Mouse (Mus musculus) ES-Bruce4 (cell line): ENCODE results near the gene Cgrrf1. TPM values are rescaled to one million over a fixed set of nuclear protein-coding genes. Genes with fewer than 3 reads are reported as not detected.

ENCODE experiments used
- H3K27ac ChIP-seq: 2 replicates; pipeline ENCODE4 v1.5.1; 2012; ENCODE audit warnings: low read length, inconsistent platforms; ENCODE audit not compliant: insufficient read depth
- H3K27me3 ChIP-seq: 2 replicates; pipeline ENCODE4 v1.6.1; 2012; ENCODE audit warnings: mild to moderate bottlenecking, low read length, inconsistent platforms; ENCODE audit not compliant: control insufficient read depth, poor library complexity, insufficient read depth, severe bottlenecking
- H3K36me3 ChIP-seq: 2 replicates; pipeline ENCODE4 v1.6.1; 2012; ENCODE audit warnings: inconsistent platforms, mild to moderate bottlenecking, low read length, moderate library complexity; ENCODE audit not compliant: control insufficient read depth, poor library complexity, insufficient read depth, severe bottlenecking
- H3K4me1 ChIP-seq: one replicate; pipeline ENCODE4 v1.8.1; 2011; ENCODE audit warnings: low read length; ENCODE audit not compliant: control insufficient read depth, insufficient read depth
- H3K4me3 ChIP-seq: 2 replicates; pipeline ENCODE4 v1.5.1; 2011; ENCODE audit warnings: low read depth, mild to moderate bottlenecking, low read length
- H3K9ac ChIP-seq: 2 replicates; pipeline ENCODE4 v1.6.1; 2012; ENCODE audit warnings: low read depth, mild to moderate bottlenecking, inconsistent platforms; ENCODE audit not compliant: poor library complexity, severe bottlenecking
- H3K9me3 ChIP-seq: replicated peaks from 2 replicates; pipeline ENCODE4 v1.6.1; 2012; ENCODE audit warnings: mild to moderate bottlenecking, low read length, inconsistent platforms; ENCODE audit not compliant: control insufficient read depth, poor library complexity, insufficient read depth, severe bottlenecking
- CTCF ChIP-seq: IDR thresholded peaks from one replicate; pipeline ENCODE4 v1.8.1; 2011; ENCODE audit warnings: low read depth, low read length
- EP300 ChIP-seq: IDR thresholded peaks from 2 replicates; pipeline ENCODE4 v1.6.1; 2011; ENCODE audit warnings: low read depth, low read length; ENCODE audit not compliant: insufficient read depth
- POLR2A ChIP-seq: IDR thresholded peaks from one replicate; pipeline ENCODE4 v1.8.1; 2011; ENCODE audit warnings: low read length; ENCODE audit not compliant: insufficient read depth
- polyA plus RNA-seq: library from polyadenylated mRNA; stranded (reverse); fragments of >200 nt; gene quantifications from 2 replicates; pipeline ENCODE4 v1.2.4, GENCODE M21; 2011; ENCODE audit warnings: low read depth; ENCODE audit not compliant: missing spikeins, insufficient read depth, insufficient read length

Cgrrf1 gene
- polyA plus RNA-seq, 1 experiment, result 12.4 TPM

DNA sequence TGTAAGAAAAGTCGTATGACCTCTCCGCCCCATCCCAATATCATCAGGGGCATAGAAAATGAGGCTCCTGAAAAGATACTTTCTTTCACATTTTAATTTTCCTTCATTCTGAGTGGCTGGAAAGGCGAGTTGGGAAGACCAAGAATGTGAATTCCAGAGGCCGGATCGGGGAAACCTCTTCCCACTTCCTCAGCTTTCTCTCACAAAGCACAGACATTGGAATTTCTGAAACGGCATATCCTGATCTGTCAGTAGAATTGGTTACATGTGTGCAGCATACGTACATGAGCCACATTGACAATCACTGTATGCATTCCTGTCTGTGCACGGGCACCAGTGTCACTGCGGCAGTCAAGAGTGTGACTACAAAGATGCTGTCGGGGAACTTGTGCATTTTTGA lies 62.0 kb downstream of the Cgrrf1 start:
- H3K27ac ChIP-seq, result no peak overlapping the region
- no peaks in the 10 kb centered on the region for H3K4me1 ChIP-seq
- no peaks in the 10 kb centered on the region for H3K36me3 ChIP-seq
- H3K9me3 ChIP-seq, result no peaks in the 10 kb centered on the region; the same call in 1 of the 2 replicates
- H3K9ac ChIP-seq, result no peak overlapping the region
- no peak overlapping the region for H3K4me3 ChIP-seq
- H3K27me3 ChIP-seq, result no peaks in the 10 kb centered on the region; the same call in 1 of the 2 replicates
- no peak for TF ChIP-seq EP300
- TF ChIP-seq CTCF, result no peak
- TF ChIP-seq POLR2A, result no peak

DNA sequence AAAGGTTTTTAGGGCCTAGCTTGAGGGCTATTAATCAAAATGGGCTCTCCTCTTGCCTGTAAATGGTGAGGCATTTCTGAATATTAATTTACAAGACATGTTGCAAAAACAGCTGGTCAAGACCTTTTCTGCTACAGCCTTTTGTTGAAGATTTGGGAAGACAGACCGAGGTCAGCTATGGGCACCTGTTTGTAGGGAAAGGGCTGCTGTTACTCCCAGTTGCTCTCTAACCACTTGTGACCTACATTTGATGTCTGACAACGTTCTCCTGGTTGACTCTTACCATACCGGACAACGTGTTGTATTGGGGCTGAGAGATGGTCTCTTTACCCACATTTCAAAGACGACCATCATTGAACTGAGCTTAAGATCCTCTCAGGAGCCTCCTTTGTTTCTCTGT lies 66.0 kb downstream of the Cgrrf1 start:
- Histone ChIP-seq H3K27ac (no peak overlapping the region), H3K4me3 (no peak overlapping the region), H3K9me3 (no peaks in the 10 kb centered on the region; the same call in 1 of the 2 replicates), H3K27me3 (no peaks in the 10 kb centered on the region; the same call in 1 of the 2 replicates), H3K9ac (no peak overlapping the region), H3K4me1 (no peaks in the 10 kb centered on the region), H3K36me3 (no peaks in the 10 kb centered on the region)
- TF ChIP-seq EP300 (no peak), CTCF (no peak), POLR2A (no peak)

DNA sequence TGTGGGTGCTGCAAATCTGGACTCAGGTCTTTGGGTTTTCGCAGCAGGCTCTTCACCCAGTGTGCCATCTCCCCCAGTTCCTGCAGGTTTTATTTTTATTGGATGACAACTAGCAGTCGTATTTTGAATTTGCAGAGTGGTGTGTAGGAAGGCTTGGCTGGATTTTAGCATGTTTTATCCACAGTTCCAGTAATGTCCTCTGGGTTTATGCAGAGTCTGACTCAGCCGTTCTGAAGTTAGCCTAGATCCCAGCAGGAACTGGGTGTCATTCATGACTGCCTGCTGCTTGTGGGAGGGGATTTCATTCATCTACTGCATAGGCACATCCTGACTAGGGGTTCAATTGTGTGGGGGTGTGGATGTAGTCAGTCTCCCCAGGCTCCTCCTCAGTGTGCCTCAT lies 66.7 kb downstream of the Cgrrf1 start:
- H3K27ac ChIP-seq, result no peak overlapping the region
- H3K36me3 ChIP-seq, result no peaks in the 10 kb centered on the region
- TF ChIP-seq POLR2A, result no peak
- TF ChIP-seq CTCF, result no peak
- TF ChIP-seq EP300, result no peak
- H3K4me3 ChIP-seq, result no peak overlapping the region
- H3K9me3 ChIP-seq, result no peaks in the 10 kb centered on the region; the same call in 1 of the 2 replicates
- H3K27me3 ChIP-seq, result no peaks in the 10 kb centered on the region; the same call in 1 of the 2 replicates
- no peaks in the 10 kb centered on the region for H3K4me1 ChIP-seq
- no peak overlapping the region for H3K9ac ChIP-seq

DNA sequence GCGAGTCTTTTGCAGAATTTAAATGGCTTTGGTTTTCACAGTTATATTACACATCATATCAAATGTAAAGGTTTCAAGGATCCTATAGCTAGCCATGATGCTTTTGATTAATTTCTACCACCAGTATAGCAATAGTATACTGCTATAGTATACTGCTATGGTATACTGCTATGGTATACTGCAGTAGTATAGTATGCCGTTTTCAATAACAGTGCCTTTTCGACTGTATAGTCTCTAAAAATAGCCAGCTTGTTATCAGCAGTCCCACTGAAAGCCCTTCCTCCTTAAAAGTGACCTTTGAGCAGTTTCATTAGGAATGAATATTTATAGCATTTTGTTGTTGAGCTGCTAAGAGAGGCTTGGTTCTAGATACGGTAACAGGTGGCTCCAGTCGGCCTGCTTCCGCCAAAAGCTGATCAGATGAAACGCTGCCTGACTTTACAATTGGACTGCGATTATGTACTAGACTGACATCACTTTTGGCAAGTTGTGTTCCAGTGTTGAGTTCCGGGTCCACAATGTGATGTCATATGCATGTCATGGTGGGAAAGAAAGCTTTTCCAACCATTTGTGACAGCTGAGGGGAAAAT lies 70.7 kb downstream of the Cgrrf1 start:
- Histone ChIP-seq H3K9me3 (no peaks in the 10 kb centered on the region), H3K36me3 (no peaks in the 10 kb centered on the region), H3K4me3 (no peak overlapping the region), H3K27me3 (no peaks in the 10 kb centered on the region), H3K27ac (no peak overlapping the region), H3K9ac (no peak overlapping the region), H3K4me1 (no peaks in the 10 kb centered on the region)
- TF ChIP-seq EP300 (no peak), CTCF (no peak), POLR2A (no peak)

Other genes with a start within 250 kb of the Cgrrf1 start
- 26.9 and 31.8 TPM in 2 replicates for gene Cdkn3, start 71.6 kb upstream of the Cgrrf1 start, polyA plus RNA-seq
- gene Cnih1, start 43.7 kb upstream of the Cgrrf1 start, polyA plus RNA-seq, result 148 and 163 TPM in 2 replicates
- 105 and 114 TPM in 2 replicates for gene Gmfb, start 9.9 kb upstream of the Cgrrf1 start, polyA plus RNA-seq
- 17.6 and 20.9 TPM in 2 replicates for gene Samd4, start 50.7 kb downstream of the Cgrrf1 start, polyA plus RNA-seq